Mouse (Mus musculus) left cerebral cortex, adult 2 months (tissue): ENCODE measurements at regions not wholly inside any gene's neighbourhood (a gene's known extent, or its start where the extent isn't known, plus 50 kb on each side); places are given as distances from the start of the nearest gene placed in this dataset.

Source experiments
- DNase-seq, 2 experiments: peaks; one replicate each; pipeline ENCODE4 v3.0.0; 2021 to 2022; ENCODE audit warnings: low spot score in 2 of 2, mixed read lengths in 1 of 2; ENCODE audit errors: extremely low spot score in 1 of 2
- H3K27ac ChIP-seq: fragments of 200-600 bp; 2 replicates; pipeline ENCODE4 v1.8.1; 2022
- H3K4me3 ChIP-seq: fragments of 200-600 bp; 2 replicates; pipeline ENCODE4 v1.8.1; 2022
- CTCF ChIP-seq: fragments of 200-600 bp; IDR thresholded peaks from 2 replicates; pipeline ENCODE4 v1.8.1; 2022; ENCODE audit warnings: antibody characterized with exemption, mild to moderate bottlenecking, moderate library complexity
- intact Hi-C: fragments of 180-260 bp; cut with DNase I; formaldehyde crosslinking; loops from one replicate; pipeline ENCODE4 v1.15.1; 2025

GRCm38 (mm10) chr13:33721851-33722250, 60.6 kb downstream of the Serpinb6d start:
- DNase-seq, result no peak
- Histone ChIP-seq H3K27ac (no peak overlapping the region), H3K4me3 (no peak overlapping the region)
- intact Hi-C loops, result no loop called here
- TF ChIP-seq CTCF, result no peak

GRCm38 (mm10) chr13:33762293-33763125, 80.7 kb downstream of the Serpinb6e start:
- H3K27ac ChIP-seq, result no peak overlapping the region
- TF ChIP-seq CTCF, result peak; percentile 59
- peak overlapping the region; percentile 34 for H3K4me3 ChIP-seq
- intact Hi-C loops, result loop anchor here (1.0 to 10.0 kb wide), 3 partner anchors 208 to 859 kb away; partner anchors contain the start of gene Serpinb1b
- peak; percentile 48 to 74 for DNase-seq

- Histone ChIP-seq H3K4me3 (no peak overlapping the region), H3K27ac (no peak overlapping the region)
- TF ChIP-seq CTCF, result no peak
- intact Hi-C loops, result loop anchor here (10.0 kb wide), 2 partner anchors 209 to 689 kb away; partner anchors contain the start of gene Serpinb1b
- DNase-seq, result no peak
These were observed 79.8 kb downstream of the Serpinb6e start for GRCm38 (mm10) chr13:33763295-33763916.
